Mouse (Mus musculus) layer of hippocampus, postnatal 10 days (tissue): Measurements from ENCODE around the gene Cinp. TPM values are rescaled to one million over a fixed set of nuclear protein-coding genes. Genes with fewer than 3 reads are reported as not detected.
"Not testable (repeated sequence)": the region's sequence is repeated elsewhere in the genome, so short reads cannot be mapped to it uniquely, and the experiment has no call there.

Experiments
- DNase-seq, 2 experiments: peaks; one replicate each; pipeline ENCODE4 v3.0.0; 2021; ENCODE audit warnings: low spot score in 2 of 2
- total RNA-seq, 2 experiments: library from RNA; stranded (reverse); gene quantifications; 2 replicates each; pipeline ENCODE4 v1.2.3; 2021

The Cinp gene
- total RNA-seq, 2 experiments from 2014 or later = 71.9 to 84.1 TPM

GRCm38 (mm10) chr12:110861256-110861655 is 27.7 kb downstream of the Cinp start:
- DNase-seq = no peak

GRCm38 (mm10) chr12:110860293-110860692 is 28.7 kb downstream of the Cinp start:
- no peak for DNase-seq

- DNase-seq = not testable (repeated sequence)
Observed at GRCm38 (mm10) chr12:110858681-110859080, 30.3 kb downstream of the Cinp start.

- no peak for DNase-seq
Observed at GRCm38 (mm10) chr12:110857196-110857595, 31.7 kb downstream of the Cinp start.

- DNase-seq = no peak
Observed at GRCm38 (mm10) chr12:110854786-110855737, 33.9 kb downstream of the Cinp start.

- no peak for DNase-seq
Observed at GRCm38 (mm10) chr12:110851923-110852322, 37.0 kb downstream of the Cinp start.

GRCm38 (mm10) chr12:110851414-110851813 is 37.5 kb downstream of the Cinp start:
- DNase-seq = no peak

- no peak for DNase-seq
Observed at GRCm38 (mm10) chr12:110850929-110851256, 38.1 kb downstream of the Cinp start.

- peak; percentile 87 to 91 for DNase-seq
Observed at GRCm38 (mm10) chr12:110850010-110850928, 38.7 kb downstream of the Cinp start, which contains the start of gene Zfp839. Zfp839 (plus strand) TSS chr12:110850253.

GRCm38 (mm10) chr12:110846191-110846765 is 42.7 kb downstream of the Cinp start:
- no peak for DNase-seq

- peak; percentile 79 to 81 for DNase-seq
Observed at GRCm38 (mm10) chr12:110845131-110845880, 43.6 kb downstream of the Cinp start.

- DNase-seq = peak in 1 of 2 experiments; percentile 32
Observed at GRCm38 (mm10) chr12:110844227-110845130, 44.5 kb downstream of the Cinp start.

GRCm38 (mm10) chr12:110843194-110844048 is 45.5 kb downstream of the Cinp start:
- DNase-seq = peak; percentile 90

GRCm38 (mm10) chr12:110841731-110842493 is 47.0 kb downstream of the Cinp start:
- no peak for DNase-seq

- peak; percentile 99 for DNase-seq
Observed at GRCm38 (mm10) chr12:110840348-110841198, 48.4 kb downstream of the Cinp start, which contains the start of gene Mok. Mok (minus strand) TSS chr12:110840939.

GRCm38 (mm10) chr12:110837850-110838249 is 51.1 kb downstream of the Cinp start:
- DNase-seq = no peak
